Mouse (Mus musculus) limb, embryonic 13.5 days (tissue): ENCODE results near the gene Uaca. TPM values are rescaled to one million over a fixed set of nuclear protein-coding genes. Genes with fewer than 3 reads are reported as not detected.

ENCODE experiments used
- ATAC-seq: fragments of 200-750 bp; cut with Nextera tagmentation; 2 replicates; pipeline ENCODE4 v1.8.0; 2017; ENCODE audit warnings: low read depth, moderate number of reproducible peaks, moderate TSS enrichment; ENCODE audit not compliant: low FRiP score
- H3K27ac ChIP-seq: fragments of 300-500 bp; sonication (generic); 2 replicates; pipeline ENCODE4 v1.5.1; 2015; ENCODE audit warnings: inconsistent platforms, mild to moderate bottlenecking, moderate library complexity
- H3K27me3 ChIP-seq: fragments of 300-500 bp; sonication (generic); 2 replicates; pipeline ENCODE4 v1.6.1; 2015; ENCODE audit warnings: mild to moderate bottlenecking, inconsistent platforms
- H3K36me3 ChIP-seq: fragments of 300-500 bp; sonication (generic); 2 replicates; pipeline ENCODE4 v1.6.1; 2015; ENCODE audit warnings: inconsistent platforms, mild to moderate bottlenecking, moderate library complexity
- H3K4me1 ChIP-seq: fragments of 300-500 bp; sonication (generic); 2 replicates; pipeline ENCODE4 v1.6.1; 2015; ENCODE audit warnings: inconsistent platforms
- H3K4me2 ChIP-seq: fragments of 300-500 bp; sonication (generic); replicated peaks from 2 replicates; pipeline ENCODE4 v1.6.1; 2015; ENCODE audit warnings: inconsistent platforms, mild to moderate bottlenecking, moderate library complexity
- H3K4me3 ChIP-seq: fragments of 300-500 bp; sonication (generic); 2 replicates; pipeline ENCODE4 v1.5.1; 2015; ENCODE audit warnings: moderate library complexity, mild to moderate bottlenecking, inconsistent platforms
- H3K9ac ChIP-seq: fragments of 300-500 bp; sonication (generic); 2 replicates; pipeline ENCODE4 v1.6.1; 2015; ENCODE audit warnings: mild to moderate bottlenecking, inconsistent platforms
- H3K9me3 ChIP-seq: fragments of 300-500 bp; sonication (generic); 2 replicates; pipeline ENCODE4 v1.6.1; 2016; ENCODE audit warnings: inconsistent platforms
- WGBS: fragments of 180-500 bp; shearing (Covaris S2); methylation state at CpG from one replicate; pipeline ENCODE4 v1.1.7; 2015; 5-methylcytosine and 5-hydroxymethylcytosine counted together
- polyA plus RNA-seq: library from polyadenylated mRNA; unstranded; fragments of >200 nt; fragmentation: Nextera tagmentation; extraction: Ambion mirVana; gene quantifications from 2 replicates; pipeline ENCODE4 v1.2.1, GENCODE M21; 2015

The Uaca gene
- polyA plus RNA-seq, 1 experiment from 2014 or later, result 31.4 TPM

- H3K27me3 ChIP-seq, result no peaks in the 10 kb centered on the region
- H3K9ac ChIP-seq, result no peak overlapping the region
- WGBS, result 90% methylated on average over 28 of the region's 28 CpGs
- no peak overlapping the region for H3K27ac ChIP-seq
- ATAC-seq, result no peak
- H3K4me3 ChIP-seq, result no peak overlapping the region
- H3K4me2 ChIP-seq, result no peak overlapping the region
- H3K4me1 ChIP-seq, result no peaks in the 10 kb centered on the region; the same call in 1 of the 2 replicates
- no peaks in the 10 kb centered on the region for H3K9me3 ChIP-seq
- peaks cover 53% of the 10 kb centered on the region for H3K36me3 ChIP-seq
These were observed 76.7 kb downstream of the Uaca start for GRCm38 (mm10) chr9:60870919-60871503.

DNA sequence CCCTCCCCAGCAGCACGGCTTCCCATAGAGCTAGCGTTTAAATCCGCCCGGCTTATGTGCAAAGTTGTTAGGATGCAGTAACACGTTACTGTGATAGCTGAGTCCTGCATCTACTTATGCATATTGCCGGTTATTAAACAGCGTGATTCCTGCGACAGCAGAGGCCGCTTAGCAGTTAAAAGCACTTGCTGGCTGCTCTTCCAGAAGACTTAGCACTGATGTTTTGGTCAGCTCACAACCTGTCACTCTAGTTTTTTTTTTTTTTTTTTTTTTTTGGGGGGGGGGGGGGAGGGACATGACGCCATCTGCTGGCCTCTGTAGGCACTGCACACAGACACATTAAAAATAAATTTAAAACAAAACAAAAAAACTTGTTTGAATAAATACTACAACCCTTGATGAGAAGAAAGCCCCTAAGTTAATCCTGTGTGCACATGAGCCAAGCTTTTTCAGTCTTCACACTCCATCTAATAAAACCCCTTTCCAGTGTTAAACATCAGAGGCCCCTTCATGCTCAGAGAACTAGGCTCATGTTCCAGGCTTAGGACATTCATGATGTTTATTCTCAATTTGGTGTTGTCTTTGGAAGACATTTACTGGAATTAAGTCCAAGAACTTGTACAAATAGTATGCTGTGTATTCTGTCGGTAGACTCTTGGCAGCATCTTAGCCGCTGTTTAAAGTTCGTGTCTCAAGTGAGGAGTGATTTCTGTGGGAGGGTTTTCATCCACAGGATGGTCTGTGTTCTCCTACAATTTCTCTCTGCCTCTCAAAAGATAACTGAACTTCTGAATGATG lies 79.1 kb downstream of the Uaca start:
- 71% methylated on average over 13 of the region's 13 CpGs for WGBS
- H3K36me3 ChIP-seq, result peaks cover 54% of the 10 kb centered on the region

DNA sequence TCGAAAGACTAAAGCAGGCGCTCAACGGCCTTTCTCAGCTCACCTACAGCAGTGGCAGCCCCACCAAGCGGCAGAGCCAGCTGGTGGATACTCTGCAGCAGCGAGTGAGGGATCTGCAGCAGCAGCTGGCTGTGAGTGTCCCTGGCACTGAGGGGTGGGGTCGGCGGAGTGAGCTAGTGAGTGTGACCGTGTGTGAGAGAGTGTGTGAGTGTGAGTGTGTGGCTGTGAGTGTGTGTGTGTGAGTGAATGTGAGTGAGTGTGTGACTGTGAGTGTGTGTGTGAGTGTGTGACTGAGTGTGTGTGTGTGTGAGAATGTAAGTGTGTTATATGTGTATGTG lies 79.7 kb downstream of the Uaca start:
- Histone ChIP-seq H3K27ac (no peak overlapping the region), H3K36me3 (peaks cover 54% of the 10 kb centered on the region), H3K4me2 (no peak overlapping the region), H3K9ac (no peak overlapping the region), H3K4me1 (no peaks in the 10 kb centered on the region; the same call in 1 of the 2 replicates), H3K27me3 (no peaks in the 10 kb centered on the region), H3K4me3 (no peak overlapping the region), H3K9me3 (no peaks in the 10 kb centered on the region)
- no peak for ATAC-seq
- 90% methylated on average over 8 of the region's 8 CpGs for WGBS

More for the DNA sequence above, 79.1 kb downstream of the Uaca start:
- no peak overlapping the region for H3K4me3 ChIP-seq
- no peak overlapping the region for H3K9ac ChIP-seq
- H3K4me1 ChIP-seq, result no peaks in the 10 kb centered on the region; the same call in 1 of the 2 replicates
- H3K9me3 ChIP-seq, result no peaks in the 10 kb centered on the region
- ATAC-seq, result no peak
- H3K27ac ChIP-seq, result no peak overlapping the region
- H3K27me3 ChIP-seq, result no peaks in the 10 kb centered on the region
- no peak overlapping the region for H3K4me2 ChIP-seq

DNA sequence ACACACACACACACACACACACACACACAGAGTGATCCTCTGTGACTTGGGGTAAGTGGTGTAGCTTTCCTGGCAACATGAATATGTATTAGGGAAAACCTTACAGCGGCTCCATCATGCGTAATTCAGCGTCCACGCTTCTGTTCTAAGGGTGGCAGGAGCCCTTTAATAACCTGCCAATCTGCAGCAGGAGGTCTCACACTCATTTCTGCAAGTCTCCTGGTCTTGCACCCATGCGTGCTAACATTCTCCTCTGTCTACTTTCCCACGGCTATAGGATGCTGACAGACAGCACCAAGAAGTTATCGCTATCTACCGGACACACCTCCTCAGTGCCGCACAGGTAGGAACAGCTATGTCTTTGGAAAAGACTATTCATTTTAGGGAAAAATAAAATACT lies 81.7 kb downstream of the Uaca start:
- Histone ChIP-seq H3K9ac (no peak overlapping the region), H3K27ac (no peak overlapping the region), H3K9me3 (no peaks in the 10 kb centered on the region), H3K27me3 (no peaks in the 10 kb centered on the region), H3K4me2 (no peak overlapping the region), H3K4me1 (no peaks in the 10 kb centered on the region; the same call in 1 of the 2 replicates), H3K4me3 (no peak overlapping the region), H3K36me3 (peaks cover 46% of the 10 kb centered on the region)
- ATAC-seq, result no peak
- WGBS, result 92% methylated on average over 9 of the region's 9 CpGs

DNA sequence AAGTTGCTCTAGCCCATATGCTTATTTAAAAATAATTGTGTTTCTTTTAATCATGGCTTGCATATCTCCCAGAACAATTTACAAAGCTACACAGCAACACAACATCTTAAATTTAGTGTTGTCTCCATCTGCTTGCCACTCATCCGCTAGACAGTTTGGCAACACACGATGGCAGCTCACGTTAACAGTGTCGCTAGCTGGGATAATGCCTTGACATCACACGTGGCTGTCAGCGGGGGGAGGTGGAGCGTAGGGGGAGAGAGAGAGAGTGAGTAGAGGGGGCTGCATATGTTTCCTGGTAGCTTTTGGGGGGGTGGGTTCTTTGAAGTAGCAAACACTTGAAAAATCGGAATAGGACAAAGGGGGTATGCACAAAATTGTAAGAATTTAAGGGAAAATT lies 82.2 kb downstream of the Uaca start:
- H3K9ac ChIP-seq, result no peak overlapping the region
- WGBS, result 72% methylated on average over 8 of the region's 8 CpGs
- no peak overlapping the region for H3K4me3 ChIP-seq
- no peaks in the 10 kb centered on the region for H3K9me3 ChIP-seq
- no peak overlapping the region for H3K4me2 ChIP-seq
- H3K4me1 ChIP-seq, result no peaks in the 10 kb centered on the region; the same call in 1 of the 2 replicates
- H3K27ac ChIP-seq, result no peak overlapping the region
- no peaks in the 10 kb centered on the region for H3K27me3 ChIP-seq
- peaks cover 45% of the 10 kb centered on the region for H3K36me3 ChIP-seq
- ATAC-seq, result no peak

- no peaks in the 10 kb centered on the region for H3K9me3 ChIP-seq
- no peak for ATAC-seq
- H3K36me3 ChIP-seq, result peaks cover 44% of the 10 kb centered on the region
- no peak overlapping the region for H3K4me2 ChIP-seq
- H3K4me3 ChIP-seq, result no peak overlapping the region
- no peaks in the 10 kb centered on the region; the same call in 1 of the 2 replicates for H3K4me1 ChIP-seq
- H3K27ac ChIP-seq, result no peak overlapping the region
- no peak overlapping the region for H3K9ac ChIP-seq
- WGBS, result 82% methylated on average over 8 of the region's 8 CpGs
- no peaks in the 10 kb centered on the region for H3K27me3 ChIP-seq
These were observed 83.8 kb downstream of the Uaca start for GRCm38 (mm10) chr9:60878051-60878557.

GRCm38 (mm10) chr9:60878630-60879029 lies 84.3 kb downstream of the Uaca start:
- no peak for ATAC-seq
- no peak overlapping the region; the same call in 1 of the 2 replicates for H3K27ac ChIP-seq
- no peak overlapping the region for H3K4me2 ChIP-seq
- no peaks in the 10 kb centered on the region for H3K27me3 ChIP-seq
- H3K4me3 ChIP-seq, result no peak overlapping the region
- 51% methylated on average over 3 of the region's 3 CpGs for whole genome bisulfite sequencing
- no peak overlapping the region for H3K9ac ChIP-seq
- no peaks in the 10 kb centered on the region; the same call in 1 of the 2 replicates for H3K4me1 ChIP-seq
- H3K9me3 ChIP-seq, result no peaks in the 10 kb centered on the region
- H3K36me3 ChIP-seq, result peaks cover 44% of the 10 kb centered on the region

- no peak for ATAC-seq
- no peak overlapping the region for H3K9ac ChIP-seq
- H3K4me2 ChIP-seq, result no peak overlapping the region
- no peaks in the 10 kb centered on the region for H3K9me3 ChIP-seq
- H3K4me3 ChIP-seq, result no peak overlapping the region
- 30% methylated on average over 6 of the region's 6 CpGs for WGBS
- no peak overlapping the region for H3K27ac ChIP-seq
- peaks cover 19% of the 10 kb centered on the region for H3K36me3 ChIP-seq
- H3K27me3 ChIP-seq, result 0 out of 2 replicates have a peak, but pooled peaks cover 3% of the 10 kb centered on the region
- peaks cover 26% of the 10 kb centered on the region for H3K4me1 ChIP-seq
These were observed 90.8 kb downstream of the Uaca start for GRCm38 (mm10) chr9:60885148-60885547.

DNA sequence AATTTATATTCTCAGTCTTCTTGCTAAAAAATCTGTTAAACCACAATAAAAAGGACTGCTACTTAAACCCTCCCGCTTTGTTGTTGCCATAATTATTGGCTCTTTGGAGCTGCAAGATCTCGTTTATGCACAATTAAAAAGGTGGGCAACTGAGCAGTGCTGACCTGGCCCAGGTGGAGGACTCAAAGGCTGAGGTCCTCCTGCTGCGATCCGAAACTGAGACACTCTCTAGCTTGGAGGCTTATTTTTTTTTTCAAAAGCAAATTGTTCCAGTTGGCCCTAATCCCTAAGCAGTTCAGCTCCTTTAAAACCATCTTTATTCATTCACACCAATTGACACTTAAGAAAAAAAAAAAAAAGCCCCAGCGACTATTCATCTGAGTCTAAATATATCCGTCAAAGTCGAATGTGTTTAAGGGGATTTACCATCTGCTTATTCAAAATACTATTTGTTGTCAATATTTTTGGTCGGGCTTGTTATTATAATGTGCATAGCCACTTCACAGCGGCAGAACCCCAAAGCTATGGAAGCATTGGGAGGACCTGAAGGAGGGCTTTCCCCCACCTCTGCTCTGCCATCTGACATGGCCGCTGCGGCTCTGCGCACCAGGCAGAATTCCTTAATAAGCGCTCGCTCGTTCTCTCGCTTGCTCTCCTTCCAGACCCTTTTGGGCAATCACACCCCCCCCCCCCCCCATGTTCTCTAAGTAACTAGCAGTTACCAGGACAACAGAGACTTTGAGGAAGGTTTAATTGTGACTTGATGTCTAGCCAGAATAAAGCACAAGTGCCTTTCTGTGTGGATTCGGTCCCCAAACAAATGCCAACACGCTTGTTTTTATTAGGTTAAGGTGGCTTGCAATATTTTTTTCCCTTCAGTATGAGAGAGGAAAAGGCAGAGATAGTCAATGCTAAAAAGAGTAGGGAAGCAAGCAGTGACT lies 92.4 kb downstream of the Uaca start:
- no peak overlapping the region for H3K9ac ChIP-seq
- peak overlapping the region; percentile 22; the same call in 1 of the 2 replicates for H3K27ac ChIP-seq
- peaks cover 7% of the 10 kb centered on the region for H3K36me3 ChIP-seq
- 0 out of 2 replicates have a peak, but pooled peaks cover 3% of the 10 kb centered on the region for H3K27me3 ChIP-seq
- H3K4me1 ChIP-seq, result peaks cover 26% of the 10 kb centered on the region
- H3K4me3 ChIP-seq, result no peak overlapping the region
- WGBS, result 34% methylated on average over 18 of the region's 18 CpGs
- H3K9me3 ChIP-seq, result no peaks in the 10 kb centered on the region
- no peak for ATAC-seq
- H3K4me2 ChIP-seq, result peak overlapping the region; percentile 32; the same call in 1 of the 2 replicates

DNA sequence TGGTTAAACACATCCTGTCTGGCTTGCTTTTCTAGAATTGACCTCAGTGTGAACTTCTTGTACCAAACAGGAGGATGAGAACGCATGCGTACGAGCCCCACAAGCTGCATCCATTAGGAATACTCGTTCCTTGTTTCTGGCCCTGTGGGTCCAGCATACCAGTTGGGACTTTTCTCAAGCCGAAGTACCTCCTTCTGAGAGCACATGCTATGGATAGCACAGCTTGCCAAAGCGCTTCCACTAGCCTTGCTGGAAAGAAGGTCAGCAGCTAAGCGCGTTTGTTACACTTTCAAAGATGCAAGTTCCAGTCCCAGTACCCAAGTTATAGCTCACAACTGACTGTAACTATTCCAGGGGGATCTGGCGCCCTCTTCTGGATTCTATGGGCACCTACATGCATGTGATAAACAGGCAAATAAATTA lies 93.1 kb downstream of the Uaca start:
- 55% methylated on average over 9 of the region's 9 CpGs for WGBS
- H3K4me3 ChIP-seq, result no peak overlapping the region
- 0 out of 2 replicates have a peak, but pooled peaks cover 3% of the 10 kb centered on the region for H3K27me3 ChIP-seq
- H3K36me3 ChIP-seq, result peaks cover 7% of the 10 kb centered on the region
- H3K9me3 ChIP-seq, result no peaks in the 10 kb centered on the region
- no peak overlapping the region for H3K9ac ChIP-seq
- peak overlapping the region; percentile 39; the same call in 1 of the 2 replicates for H3K27ac ChIP-seq
- peaks cover 26% of the 10 kb centered on the region for H3K4me1 ChIP-seq
- ATAC-seq, result no peak
- H3K4me2 ChIP-seq, result no peak overlapping the region

GRCm38 (mm10) chr9:60893511-60893910 lies 99.2 kb downstream of the Uaca start:
- H3K27me3 ChIP-seq, result peaks cover 23% of the 10 kb centered on the region; the same call in 1 of the 2 replicates
- ATAC-seq, result no peak
- WGBS, result 81% methylated on average over 6 of the region's 6 CpGs
- no peaks in the 10 kb centered on the region for H3K36me3 ChIP-seq
- no peak overlapping the region for H3K9ac ChIP-seq
- no peak overlapping the region for H3K27ac ChIP-seq
- H3K9me3 ChIP-seq, result no peaks in the 10 kb centered on the region
- H3K4me2 ChIP-seq, result no peak overlapping the region
- no peak overlapping the region for H3K4me3 ChIP-seq
- H3K4me1 ChIP-seq, result peaks cover 6% of the 10 kb centered on the region; the same call in 1 of the 2 replicates
